Mouse (Mus musculus) lung, postnatal 0 days (tissue): ENCODE measurements around the gene Hlcs.

ENCODE experiments used
- CTCF ChIP-seq: IDR thresholded peaks from 2 replicates; pipeline ENCODE4 v1.5.1; 2016; ENCODE audit warnings: antibody characterized with exemption, mild to moderate bottlenecking
- EP300 ChIP-seq: IDR thresholded peaks from 2 replicates; pipeline ENCODE4 v1.6.1; 2016; ENCODE audit warnings: antibody characterized with exemption, mild to moderate bottlenecking, control low read depth

DNA sequence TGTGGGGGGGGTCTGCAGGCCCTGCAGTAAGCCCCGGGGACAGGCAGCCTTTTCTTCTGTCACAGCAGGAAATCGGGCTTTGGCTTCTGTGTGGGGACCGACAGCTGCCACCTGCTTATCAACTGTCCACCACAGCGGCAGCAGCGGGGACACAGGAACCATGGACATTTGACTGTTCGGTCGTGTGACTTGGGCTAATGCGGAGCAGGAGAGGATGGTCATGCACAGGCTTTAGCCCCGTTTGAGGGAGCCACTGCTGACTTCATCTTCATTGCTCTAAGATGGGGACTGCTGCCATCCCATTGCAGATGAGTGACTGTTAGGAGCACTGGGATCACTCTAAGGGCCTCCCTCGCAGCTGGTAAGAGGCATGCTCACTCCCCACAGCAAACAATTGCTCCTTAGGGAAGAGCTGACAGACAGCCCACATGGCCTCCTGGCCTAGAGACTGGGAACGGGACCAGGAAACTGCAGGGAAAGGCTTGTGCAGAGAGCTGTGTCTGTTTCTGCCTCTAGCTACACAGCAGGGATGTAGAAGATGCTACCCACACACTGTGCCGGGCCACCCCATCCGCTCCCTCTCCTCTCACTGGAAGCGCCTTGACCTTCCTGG lies 158.2 kb downstream of the Hlcs start:
- TF ChIP-seq CTCF (no peak), EP300 (no peak)
